Mouse (Mus musculus) erythroblast, embryonic 14.5 days (primary cell): ENCODE data around the gene Ric8a.

Source experiments
- GATA1 ChIP-seq: IDR thresholded peaks from 2 replicates; pipeline ENCODE4 v1.6.1; 2012; ENCODE audit warnings: low read length, inconsistent platforms, mixed read lengths
- TAL1 ChIP-seq: IDR thresholded peaks from 3 replicates; pipeline ENCODE4 v1.6.1; 2012; ENCODE audit warnings: low read length, inconsistent platforms, mixed read lengths

GRCm38 (mm10) chr7:140846676-140847075 is 10.1 kb upstream of the Ric8a start:
- TF ChIP-seq TAL1 (no peak), GATA1 (no peak)
